Mouse (Mus musculus) liver, adult 2 months (tissue): ENCODE data around the gene Mt1.

Experiments used
- CTCF ChIP-seq: fragments of 200-500 bp; IDR thresholded peaks from 2 replicates; pipeline ENCODE4 v1.5.1; 2011; ENCODE audit warnings: low read depth, low read length, control low read depth
- POLR2A ChIP-seq: fragments of 200-500 bp; IDR thresholded peaks from 2 replicates; pipeline ENCODE4 v1.6.1; 2011; ENCODE audit warnings: low read length, control low read depth; ENCODE audit not compliant: insufficient read depth; ENCODE audit errors: extremely low read depth

GRCm38 (mm10) chr8:94213819-94214218, 34.9 kb downstream of the Mt1 start:
- TF ChIP-seq CTCF (no peak), POLR2A (no peak)
